Mouse (Mus musculus) ovary, postnatal 10 days (tissue): ENCODE measurements around the gene Cmtm2a.
"Not testable (repeated sequence)": the region's sequence is repeated elsewhere in the genome, so short reads cannot be mapped to it uniquely, and the experiment has no call there.

Source experiments
- DNase-seq: peaks from one replicate; pipeline ENCODE4 v3.0.0; 2022; ENCODE audit warnings: low spot score

Cmtm2a gene

DNA sequence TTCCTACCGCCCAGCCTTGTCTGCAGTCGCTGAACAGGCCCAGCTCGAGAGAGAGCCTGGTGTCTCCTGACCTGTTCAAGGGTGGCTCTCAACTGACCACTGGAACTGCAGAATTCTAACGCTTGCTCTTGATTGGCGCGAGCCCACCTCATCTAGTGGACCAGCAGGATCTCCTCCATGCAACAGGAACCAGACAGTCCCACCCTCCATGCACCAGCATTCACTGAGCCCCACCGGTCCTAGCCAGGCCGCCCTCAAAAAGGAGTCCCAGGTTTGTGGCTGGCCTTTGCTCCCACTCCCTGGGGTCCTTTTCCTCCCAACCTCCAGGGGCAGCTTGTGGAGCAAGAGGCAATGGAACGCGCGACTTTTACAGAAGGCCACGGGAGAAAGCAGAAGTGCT is at the start of gene Cmtm2a:
Cmtm2a (minus strand) TSS at position 101 of the 400 bp plus-strand sequence.
- not testable (repeated sequence) for DNase-seq

DNA sequence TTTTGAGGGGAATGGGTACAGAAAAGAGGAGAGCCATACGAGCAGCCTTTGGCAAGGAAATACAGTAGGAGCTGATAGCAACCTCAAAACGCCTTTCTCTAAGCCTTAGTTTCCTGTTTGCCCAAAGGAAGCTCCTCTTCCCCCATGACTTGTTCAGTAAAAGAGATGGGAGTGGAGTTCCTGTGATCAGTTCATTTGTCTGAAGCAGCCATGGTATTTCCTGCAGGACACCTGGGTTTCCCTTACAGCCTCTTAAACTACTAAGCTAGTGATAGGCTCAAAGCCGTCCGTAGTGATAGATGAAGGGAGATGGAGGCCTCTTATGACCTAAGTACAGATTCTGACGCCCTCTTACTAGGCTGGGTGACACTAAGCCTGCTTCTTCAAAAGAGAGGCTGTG is 49.4 kb upstream of the Cmtm2a start:
- no peak for DNase-seq

DNA sequence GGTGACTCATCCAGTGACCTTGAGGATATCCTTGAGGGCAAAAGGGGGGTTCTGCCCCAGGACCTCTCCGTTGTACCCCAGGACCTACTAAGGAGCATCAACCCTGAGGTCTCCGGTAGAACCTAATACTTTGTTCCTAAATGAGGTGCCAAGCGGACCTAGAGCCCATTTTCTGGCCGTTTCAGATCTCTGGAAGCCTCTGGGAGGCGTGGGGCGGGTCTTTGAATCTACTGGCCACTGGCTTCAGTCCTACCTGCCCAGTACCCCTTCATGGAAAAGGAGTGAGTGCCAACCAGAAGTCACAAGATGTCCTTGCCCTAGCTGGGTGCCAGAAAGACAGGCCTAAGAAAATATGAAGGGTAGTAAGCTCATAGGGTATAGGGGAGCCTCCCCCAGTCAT is 48.7 kb upstream of the Cmtm2a start:
- DNase-seq, result no peak

GRCm38 (mm10) chr8:104341106-104341561 is 48.2 kb upstream of the Cmtm2a start:
- peak; percentile 57 for DNase-seq

DNA sequence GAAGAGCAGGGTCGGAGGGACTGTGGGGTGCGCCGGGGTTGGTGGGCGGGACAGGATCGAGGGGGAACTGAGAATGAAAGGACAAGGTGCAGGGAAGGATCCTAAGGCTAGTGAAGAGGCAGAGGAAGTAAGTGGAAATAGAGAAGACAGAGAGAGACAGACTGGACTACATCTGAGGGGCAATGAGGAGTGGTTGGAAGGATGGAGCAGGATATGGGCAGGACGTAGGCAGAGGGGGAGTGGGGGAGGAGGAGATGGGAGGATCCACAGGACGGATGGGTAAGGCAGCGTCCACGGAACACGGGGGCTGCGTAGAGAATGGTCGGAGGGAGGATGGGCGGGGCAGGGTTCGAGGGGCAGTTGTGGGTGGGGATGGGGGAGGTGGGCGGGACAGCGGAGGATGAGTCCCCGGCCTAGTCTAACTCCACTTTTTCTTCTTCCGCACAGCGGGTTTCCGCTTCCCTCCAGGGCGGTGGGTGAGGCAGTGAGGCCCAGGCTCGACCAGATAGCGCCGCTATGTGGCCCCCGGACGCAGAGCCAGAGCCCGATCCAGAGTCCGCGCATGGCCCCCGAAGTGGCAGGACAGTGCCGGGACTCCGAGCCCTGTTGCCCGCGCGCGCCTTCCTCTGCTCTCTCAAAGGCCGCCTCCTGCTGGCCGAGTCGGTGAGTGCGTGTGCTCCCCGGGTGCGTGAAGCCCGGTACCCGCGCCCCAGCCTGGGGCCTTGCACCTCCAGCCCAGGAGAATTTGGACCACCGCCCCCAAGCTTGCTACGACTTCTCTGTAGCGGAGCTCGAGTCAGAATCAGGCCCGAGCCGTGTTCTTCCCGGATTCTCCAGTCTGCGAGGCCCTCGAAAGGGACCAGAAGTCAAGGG is 47.5 kb upstream of the Cmtm2a start:
- peak; percentile 66 for DNase-seq

DNA sequence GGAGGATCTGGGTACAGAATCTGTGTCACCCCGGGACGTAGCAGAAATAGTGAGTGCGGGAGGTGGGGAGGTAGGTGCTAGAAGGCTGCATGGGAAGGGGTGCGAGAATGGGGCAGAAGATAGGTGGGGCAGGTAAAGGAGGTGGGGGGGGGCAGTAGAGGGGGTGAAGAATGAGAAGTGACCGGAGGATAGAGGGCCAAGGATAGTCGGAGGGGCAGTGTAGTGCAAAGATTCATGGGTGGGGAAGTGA is 46.9 kb upstream of the Cmtm2a start:
- no peak for DNase-seq

DNA sequence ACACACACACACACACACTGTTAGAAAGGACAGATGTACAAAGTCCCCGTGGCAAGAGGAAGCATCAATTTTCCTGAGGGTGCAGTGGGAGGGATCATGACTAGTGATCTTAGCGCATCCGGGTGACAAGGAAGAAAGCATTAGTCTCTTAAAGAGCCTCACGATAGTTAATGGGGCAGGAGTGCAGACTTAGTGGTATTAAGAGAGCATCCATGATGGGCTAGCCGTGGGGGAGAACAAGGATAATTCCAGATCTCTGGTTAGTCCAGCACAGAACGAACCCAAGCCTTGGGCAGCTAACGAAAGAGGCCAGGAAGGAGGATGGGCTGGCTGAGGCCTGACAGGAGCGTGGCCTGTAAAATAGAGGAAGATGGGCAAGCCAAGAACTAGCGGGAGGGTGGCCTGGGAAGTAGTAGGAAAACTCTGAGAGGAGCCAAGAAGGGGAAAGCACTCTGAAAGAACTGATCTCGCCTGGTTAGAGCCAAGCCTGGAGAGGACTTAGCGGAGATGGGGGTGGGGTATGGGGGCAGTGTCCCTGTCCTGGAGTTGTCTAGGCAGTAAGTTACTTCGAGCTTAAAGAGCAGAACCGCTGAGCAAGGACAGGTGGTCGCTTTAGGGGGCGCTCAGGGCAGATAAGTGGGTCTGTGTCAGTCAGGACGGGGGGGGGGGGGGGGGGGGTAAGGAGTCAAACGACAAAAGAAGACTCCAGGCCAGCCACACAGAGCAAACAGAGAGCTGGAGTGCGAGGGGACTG is 46.4 kb upstream of the Cmtm2a start, which contains the start of gene Cmtm3:
Cmtm3 (plus strand) TSS at position 182 of the 754 bp plus-strand sequence.
- DNase-seq, result no peak

- DNase-seq, result no peak
Observed at GRCm38 (mm10) chr8:104337890-104338289, 44.9 kb upstream of the Cmtm2a start.

DNA sequence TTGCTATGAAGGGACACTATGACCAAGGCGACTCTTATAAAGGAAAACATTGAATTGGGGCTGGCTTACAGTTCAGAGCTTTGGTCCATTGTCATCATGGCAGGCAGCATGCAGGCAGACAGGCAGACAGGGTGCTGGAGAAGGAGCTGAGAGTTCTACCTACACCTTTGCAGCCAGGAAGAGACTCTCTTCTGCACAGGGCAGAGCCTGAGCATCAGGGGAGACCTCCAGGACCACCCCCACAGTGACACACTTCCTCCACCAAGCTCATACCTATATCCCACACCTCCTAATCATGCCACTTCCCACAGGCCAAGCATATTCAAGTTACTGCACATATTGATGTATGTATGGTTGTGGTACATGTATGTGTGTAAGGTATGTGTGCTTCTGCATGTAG is 43.8 kb upstream of the Cmtm2a start:
- no peak for DNase-seq

DNA sequence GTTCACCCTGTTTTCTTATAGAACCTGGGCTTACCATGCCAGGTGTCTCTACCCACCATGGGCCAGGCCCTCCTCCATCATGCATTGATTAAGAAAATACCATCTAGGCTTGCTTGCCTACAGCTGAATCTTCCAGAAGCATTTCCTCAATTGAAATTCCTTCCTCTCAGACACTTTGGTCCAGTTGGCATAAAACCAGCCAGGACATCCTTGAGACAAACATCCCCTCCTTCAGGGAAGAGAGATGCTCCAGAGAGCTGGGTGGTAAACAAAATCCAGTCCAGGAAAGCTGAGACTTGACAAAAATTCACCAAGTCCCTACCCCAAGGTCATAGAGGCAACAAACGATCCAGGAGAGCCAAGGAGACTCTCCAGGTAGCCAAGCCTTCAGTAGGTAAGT is 41.2 kb upstream of the Cmtm2a start:
- no peak for DNase-seq

DNA sequence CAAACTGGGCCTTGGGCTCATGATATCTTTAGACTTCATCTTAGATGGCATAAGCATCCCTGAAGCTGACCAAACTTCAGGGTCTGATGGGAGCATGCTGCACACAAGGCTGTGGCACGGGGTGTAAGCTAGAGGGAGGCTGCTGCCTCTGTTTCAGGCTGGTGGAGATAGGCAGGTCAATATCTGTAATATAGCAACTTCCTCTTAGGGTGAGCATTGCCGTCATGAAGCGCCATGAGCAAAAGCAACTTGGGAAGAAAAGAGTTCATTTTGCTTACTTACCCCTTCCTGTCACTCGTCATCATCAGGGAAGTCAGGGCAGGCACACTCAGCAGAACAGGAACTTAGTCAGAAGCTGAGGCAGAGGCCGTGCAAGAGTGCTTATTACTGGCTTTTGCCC is 40.8 kb upstream of the Cmtm2a start:
- DNase-seq, result no peak

DNA sequence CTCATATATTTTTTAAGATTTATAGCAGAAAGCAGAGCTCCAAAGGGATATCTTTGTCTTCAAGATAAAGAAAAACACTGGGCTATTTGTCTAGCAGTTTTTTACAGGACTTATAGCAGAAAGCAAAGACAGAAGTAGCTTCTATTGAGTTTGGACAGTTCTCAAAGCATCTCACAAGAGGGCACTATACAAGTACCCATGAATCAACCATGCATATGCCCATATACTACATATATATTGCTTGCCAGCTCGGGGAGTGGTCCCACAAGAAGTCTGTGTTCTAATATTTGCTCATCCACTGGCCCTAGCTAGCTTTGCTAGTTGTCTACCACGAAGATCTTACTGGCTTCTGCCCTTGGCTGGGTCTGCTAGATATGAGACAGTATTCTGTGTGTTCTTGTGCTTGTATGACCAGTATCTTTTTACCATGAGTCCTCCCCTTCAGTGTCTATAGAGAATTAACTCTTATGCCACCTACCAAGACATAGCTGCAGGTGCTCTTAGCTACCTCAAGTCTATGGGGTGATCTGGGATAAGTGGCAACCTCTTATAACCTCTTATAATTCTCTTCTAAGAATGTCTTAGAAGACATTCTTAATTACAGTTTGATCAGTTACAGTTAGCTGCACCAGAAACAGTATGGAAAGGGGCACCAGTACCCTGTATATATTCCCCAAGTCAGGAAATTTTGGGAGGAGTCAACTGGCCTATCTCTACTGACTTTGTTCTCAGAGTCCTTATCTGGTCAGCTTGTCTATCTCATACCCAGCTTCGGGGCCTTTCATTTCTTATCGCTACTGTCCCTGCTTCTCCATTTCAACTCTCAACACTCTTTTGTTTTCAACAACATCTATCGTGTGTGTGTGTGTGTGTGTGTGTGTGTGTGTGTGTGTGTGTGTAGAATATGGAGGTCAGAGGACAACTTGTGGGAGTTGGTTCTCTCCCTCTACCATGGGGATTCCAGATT is 40.0 kb upstream of the Cmtm2a start:
- no peak for DNase-seq

DNA sequence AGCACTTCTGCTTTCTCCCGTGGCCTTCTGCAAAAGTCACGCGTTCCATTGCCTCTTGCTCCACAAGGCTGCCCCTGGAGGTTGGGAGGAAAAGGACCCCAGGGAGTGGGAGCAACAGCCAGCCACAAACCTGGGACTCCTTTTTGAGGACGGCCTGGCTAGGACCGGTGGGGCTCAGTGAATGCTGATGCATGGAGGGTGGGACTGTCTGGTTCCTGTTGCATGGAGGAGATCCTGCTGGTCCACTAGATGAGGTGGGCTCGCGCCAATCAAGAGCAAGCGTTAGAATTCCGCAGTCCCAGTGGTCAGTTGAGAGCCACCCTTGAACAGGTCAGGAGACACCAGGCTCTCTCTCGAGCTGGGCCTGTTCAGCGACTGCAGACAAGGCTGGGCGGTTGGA is 28.9 kb upstream of the Cmtm2a start, which contains the start of gene Cmtm2b:
Cmtm2b (plus strand) TSS at position 301 of the 400 bp plus-strand sequence.
- DNase-seq, result not testable (repeated sequence)

- not testable (repeated sequence) for DNase-seq
Observed at GRCm38 (mm10) chr8:104321267-104321666, 28.3 kb upstream of the Cmtm2a start, which contains the start of gene Gm11020. Gene Gm11020, plus strand, starts transcription at chr8:104321567.

GRCm38 (mm10) chr8:104313311-104313710 is 20.3 kb upstream of the Cmtm2a start:
- no peak for DNase-seq

DNA sequence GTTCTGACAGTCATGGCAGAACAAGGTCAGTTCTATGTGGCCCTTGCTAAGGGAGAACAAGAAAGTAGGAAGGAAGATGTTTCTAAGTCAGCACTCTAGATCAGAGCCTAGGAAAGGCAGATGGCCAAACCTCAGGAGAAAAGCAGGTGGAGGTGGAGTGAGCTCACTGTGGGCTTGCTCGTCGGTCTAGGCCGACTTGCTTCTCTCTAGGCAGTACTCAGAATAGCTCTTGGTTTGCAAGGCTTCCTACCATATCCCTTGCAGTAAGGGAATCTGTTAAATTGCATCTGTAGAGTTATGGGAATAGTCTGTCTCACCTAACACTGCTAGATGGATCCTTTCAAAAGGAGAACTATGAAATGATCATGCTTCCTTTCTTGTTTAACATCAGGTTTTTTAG is 19.0 kb upstream of the Cmtm2a start:
- not testable (repeated sequence) for DNase-seq

- DNase-seq, result not testable (repeated sequence)
Observed at GRCm38 (mm10) chr8:104309441-104310155, 16.6 kb upstream of the Cmtm2a start, which contains the start of the genes Gm45711 and Cmtm1. Gene Gm45711, minus strand, starts transcription at chr8:104310081. Gene Cmtm1, minus strand, starts transcription at chr8:104310145.

DNA sequence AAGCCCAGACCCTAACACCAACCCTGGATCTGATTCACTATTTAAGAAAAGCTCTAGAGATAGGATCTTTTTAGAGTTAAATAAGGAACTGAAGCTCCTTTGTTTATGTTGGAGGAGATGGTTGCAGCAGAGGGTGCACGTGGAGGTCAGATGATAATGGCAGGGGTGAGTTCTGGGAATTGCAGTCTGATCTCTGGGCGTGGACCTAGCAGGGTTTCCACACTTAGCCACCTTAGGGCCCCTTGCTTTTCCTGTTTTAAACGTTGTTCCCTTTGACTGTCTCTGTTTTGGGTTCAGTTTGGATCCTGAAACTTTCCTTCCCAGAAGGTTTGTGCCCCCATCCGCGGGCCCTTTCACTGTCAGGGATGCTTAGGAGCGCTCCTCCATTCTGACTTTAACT is 15.4 kb upstream of the Cmtm2a start:
- not testable (repeated sequence) for DNase-seq

- no peak for DNase-seq
Observed at GRCm38 (mm10) chr8:104304962-104305361, 12.0 kb upstream of the Cmtm2a start.

- not testable (repeated sequence) for DNase-seq
Observed at GRCm38 (mm10) chr8:104302536-104302935, 9.6 kb upstream of the Cmtm2a start.

DNA sequence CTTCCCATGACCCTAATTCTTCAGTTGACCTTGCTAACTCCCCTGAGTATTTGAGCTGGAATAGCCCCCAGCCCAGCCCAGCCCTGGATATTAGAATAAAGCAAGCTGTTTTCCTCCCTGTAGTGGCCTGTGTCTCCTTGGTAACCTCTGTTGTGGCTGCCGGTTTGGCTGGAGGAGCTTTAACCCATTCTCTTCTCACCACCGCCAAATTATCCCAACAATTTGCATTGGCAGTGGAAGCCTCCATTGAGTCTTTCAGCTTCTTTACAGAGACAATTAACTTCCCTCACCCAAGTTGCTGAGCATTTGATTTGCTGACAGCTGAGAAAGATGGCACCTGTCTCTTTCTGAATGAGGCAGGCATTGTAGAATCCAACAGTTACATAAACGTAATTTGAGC is 8.6 kb upstream of the Cmtm2a start:
- not testable (repeated sequence) for DNase-seq
